Mouse (Mus musculus) layer of hippocampus, adult 18-20 months (tissue): ENCODE measurements around the gene Usp3. TPM values are rescaled to one million over a fixed set of nuclear protein-coding genes. Genes with fewer than 3 reads are reported as not detected.

Experiments used
- DNase-seq, 2 experiments: peaks; one replicate each; pipeline ENCODE4 v3.0.0; 2022; ENCODE audit warnings: low spot score in 2 of 2
- long read RNA-seq: library from polyadenylated mRNA; stranded (forward); transcript quantifications from one replicate; pipeline ENCODE4 v2.0.0, GENCODE M21; 2021
- total RNA-seq, 2 experiments: library from RNA; stranded (reverse); gene quantifications; 2 replicates each; pipeline ENCODE4 v1.2.3; 2021

Gene Usp3
- 10 to 100 TPM; 38.7 to 42.0 TPM for total RNA-seq
- long read RNA-seq, full-length matches to known transcripts: 12 of 30 reads
- long read RNA-seq, partial matches to known transcripts: 8 of 30 reads
- long read RNA-seq, other reads (novel, unspliced or antisense): 10 of 30 reads

DNA sequence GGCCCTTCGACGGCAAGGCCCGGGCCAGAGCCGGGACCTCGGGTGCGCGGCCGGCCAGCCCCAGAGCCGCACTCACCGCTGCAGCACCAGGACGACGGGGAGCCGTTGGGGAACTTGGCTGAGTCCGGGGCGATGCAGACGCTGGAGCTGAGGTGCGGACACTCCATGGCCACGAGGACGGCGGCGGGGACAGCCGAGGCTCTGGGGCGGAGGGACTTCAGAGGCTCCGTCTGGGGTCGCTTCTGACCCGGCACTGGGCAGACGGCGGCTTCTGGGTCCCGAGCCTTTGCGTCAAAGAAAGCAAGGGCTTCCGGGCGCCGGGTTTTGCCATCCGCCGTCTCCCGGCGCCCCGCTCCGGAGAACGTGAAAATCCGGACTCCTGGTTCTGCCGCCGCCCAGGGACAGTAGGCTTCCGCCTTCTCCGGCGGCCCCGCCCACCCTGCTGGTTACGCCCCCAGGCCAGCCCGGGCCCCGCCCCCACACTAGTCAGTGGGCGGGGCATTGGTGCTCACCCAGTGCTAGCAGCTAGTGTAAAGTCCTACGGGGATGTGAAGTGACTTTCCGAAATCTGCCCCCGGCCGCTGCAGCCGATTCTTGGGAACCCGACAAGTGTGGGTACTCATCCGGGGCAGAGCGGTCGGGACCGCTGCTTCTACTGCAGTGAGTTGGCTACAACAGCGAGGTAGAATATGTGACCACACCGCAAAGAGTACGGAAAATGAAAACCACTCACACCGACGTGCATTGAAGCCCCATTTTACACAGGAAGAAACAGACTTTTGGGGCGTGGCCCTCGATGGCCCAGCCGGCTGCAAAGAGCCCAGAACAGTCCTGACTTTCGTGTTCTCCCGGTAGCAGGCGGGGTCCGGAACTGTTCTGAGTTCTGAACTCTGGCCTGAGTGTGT lies at the start of gene Usp3:
Gene Usp3, minus strand, starts transcription at position 435 of the 905 bp plus-strand sequence.
- peak; percentile 90 to 95 for DNase-seq

DNA sequence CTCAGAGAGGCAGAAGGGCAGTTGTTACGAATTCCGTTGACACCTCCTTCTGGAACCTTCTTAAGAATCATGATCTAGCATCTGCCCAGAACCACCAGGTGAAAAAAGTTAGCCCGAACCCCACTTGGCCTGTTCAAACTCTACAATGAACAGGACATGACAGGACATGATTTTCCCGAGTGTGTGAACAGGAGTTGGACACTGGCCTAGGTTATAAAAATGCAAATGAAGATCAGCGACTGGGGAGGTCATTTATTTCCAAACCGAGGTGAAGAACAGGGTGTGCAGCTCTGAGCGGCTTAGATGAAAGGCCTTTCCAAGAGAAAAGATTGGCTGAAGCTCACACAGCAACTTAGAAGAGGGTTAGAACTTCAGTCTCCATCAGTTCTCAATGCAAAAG lies 47.5 kb upstream of the Usp3 start:
- no peak for DNase-seq

DNA sequence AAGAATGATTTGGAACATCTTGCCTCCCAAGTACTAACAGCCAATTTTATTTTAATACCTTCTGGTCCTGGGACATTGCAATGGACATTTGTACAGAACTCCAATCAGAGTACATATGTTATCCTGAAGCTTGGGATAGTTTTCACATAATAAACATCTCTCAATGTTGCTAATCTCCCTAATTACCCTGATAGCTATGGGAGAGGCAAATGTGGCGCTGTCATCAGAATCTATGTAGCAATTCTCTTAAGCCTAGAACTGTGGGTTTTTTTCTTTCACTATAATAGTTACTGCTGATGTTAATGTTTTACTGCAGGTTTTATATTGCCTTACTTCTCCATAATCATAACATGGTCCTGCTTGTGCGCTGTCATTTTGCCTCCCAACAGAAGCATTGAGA lies 46.7 kb upstream of the Usp3 start:
- no peak for DNase-seq

- DNase-seq: no peak
Measured at GRCm38 (mm10) chr9:66632441-66632840, 39.5 kb upstream of the Usp3 start.

- DNase-seq: no peak
Measured at GRCm38 (mm10) chr9:66630931-66631330, 38.0 kb upstream of the Usp3 start.

DNA sequence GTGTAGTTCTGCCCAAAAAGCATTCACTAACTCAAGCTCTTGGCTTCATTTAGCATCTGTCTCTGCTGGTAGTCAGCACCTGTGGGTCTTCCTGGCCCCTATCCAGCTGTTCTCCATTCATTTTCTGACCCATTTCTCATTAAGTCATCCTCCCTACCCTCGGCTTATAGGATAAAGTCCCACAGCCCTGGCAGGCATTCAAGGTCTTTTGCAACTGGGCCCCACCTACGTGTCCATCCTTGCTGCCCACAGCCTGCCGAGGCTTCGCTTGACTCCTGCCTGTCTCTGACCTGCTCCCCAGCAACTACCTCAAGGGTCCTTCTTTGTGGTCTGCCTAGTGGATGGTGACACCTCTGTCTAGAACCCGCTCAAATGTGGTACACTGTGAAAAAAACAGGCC lies 33.7 kb upstream of the Usp3 start:
- DNase-seq: no peak

DNA sequence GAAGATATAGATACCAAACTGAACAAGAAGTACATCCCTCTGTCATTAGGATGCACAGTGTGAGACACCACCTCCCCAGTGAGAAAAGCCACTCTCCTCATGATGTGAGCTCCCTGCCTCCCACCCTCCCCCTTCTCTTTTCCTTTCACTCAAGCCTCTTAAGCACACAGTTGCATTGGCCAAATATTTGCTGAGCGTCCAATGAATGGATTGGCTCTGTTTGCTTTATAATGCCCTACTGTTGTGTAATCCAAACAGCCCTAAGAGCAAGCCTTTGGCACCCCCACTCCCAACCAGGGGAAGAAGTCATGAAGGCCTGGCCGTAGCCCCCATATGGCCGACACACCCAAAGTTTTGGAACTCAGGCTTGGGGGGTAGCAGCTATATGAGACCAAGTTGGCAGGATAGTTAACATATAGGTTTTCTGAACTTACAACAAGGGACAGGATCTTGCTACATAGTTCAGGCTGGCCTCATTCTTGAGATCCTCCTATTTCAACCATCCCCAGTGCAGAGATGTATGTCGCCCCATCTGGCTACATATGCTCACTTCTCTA lies 33.1 kb upstream of the Usp3 start:
- no peak for DNase-seq

DNA sequence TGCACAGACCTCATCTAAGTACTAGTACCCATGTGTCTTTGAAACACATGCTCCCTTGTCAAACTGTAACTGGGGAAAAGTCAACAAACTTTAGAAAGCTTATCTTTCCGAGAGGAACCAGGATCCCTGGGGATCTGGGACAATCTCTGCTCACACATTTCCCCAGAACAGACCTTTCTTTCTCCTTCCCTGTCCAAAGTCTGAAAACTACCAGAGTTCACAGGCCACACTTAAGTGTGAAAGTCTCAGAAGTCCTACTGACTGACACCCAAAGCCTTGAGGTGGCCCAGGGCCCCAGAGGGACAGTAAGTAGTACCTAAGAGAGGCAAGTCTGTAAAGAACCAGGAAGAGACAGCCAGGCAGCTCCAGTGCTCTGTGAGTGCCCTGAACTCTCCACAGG lies 31.9 kb upstream of the Usp3 start:
- no peak for DNase-seq

GRCm38 (mm10) chr9:66623627-66624026 lies 30.7 kb upstream of the Usp3 start:
- DNase-seq: no peak

DNA sequence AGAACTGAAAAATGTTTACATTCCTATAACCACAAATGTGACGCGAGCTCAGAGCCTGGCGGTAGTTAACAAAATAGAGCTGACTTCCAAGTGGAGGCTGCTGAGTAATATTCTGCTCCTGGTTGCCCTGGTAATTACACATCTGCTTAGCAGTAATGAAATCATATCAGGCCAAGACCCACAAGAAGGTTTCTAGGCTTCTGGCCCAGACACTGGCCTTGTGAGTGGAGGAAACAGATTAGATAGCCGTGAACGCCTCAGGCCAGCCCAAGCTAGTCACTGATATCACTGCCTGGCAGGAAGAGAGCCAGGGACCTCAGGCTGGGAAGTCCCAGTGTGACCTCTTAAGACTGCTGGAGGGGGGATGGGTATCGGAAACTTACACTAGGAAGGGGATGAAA lies 27.6 kb upstream of the Usp3 start:
- no peak for DNase-seq

GRCm38 (mm10) chr9:66620055-66620454 lies 27.1 kb upstream of the Usp3 start:
- no peak for DNase-seq

GRCm38 (mm10) chr9:66617812-66618211 lies 24.9 kb upstream of the Usp3 start:
- DNase-seq: no peak

GRCm38 (mm10) chr9:66616858-66617257 lies 23.9 kb upstream of the Usp3 start:
- DNase-seq: no peak

GRCm38 (mm10) chr9:66615141-66615540 lies 22.2 kb upstream of the Usp3 start:
- DNase-seq: no peak

DNA sequence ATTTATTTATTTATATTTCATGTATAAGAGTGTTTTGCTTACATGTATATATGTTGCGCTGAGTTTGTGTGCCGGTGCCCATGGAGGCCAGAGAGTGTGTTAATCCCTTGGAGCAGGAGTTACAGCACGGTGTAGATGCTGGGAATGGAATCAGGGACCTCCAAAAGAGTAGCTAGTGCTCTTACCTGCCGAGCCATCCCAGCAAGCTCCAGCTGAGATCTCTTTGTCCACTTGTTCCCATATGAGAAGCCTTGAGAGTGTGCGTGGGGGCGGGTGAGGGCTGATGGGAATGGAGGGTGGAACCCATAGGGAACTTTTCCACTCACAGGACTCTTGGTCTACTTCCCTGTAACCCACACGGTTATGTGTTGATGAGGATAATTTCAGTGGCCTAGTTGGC lies 21.6 kb upstream of the Usp3 start:
- no peak for DNase-seq

- DNase-seq: no peak
Measured at GRCm38 (mm10) chr9:66613667-66614066, 20.7 kb upstream of the Usp3 start.

DNA sequence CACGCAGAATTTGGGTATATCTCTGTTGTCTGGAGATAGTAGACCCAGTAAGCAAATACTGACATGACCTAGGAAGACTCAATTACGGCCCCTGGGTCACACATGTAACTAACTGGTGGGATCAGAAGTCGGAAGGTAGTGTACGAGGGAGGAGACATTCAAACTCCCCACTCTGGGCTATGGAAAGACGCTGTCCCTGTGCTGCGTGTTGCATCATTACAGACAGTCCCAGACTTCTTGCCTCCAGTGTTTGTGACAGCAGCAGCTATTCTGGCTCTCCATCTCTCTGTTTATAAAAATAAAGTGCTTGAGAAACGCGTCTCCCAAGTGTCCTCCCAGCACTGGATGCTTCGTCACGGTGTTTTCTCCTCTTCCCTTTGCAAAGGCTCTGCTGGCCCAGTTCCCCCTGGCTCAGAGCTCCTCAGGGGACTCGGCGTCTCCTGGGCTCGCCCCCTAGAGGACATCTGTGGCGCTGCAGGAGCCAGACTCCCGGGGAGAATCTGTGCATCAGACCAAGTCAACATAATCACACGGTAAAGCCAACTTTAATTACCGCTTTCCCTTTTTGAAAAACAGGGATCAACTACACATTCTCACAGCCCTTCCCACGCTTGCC lies 18.6 kb upstream of the Usp3 start:
- DNase-seq: peak; percentile 79 to 90

DNA sequence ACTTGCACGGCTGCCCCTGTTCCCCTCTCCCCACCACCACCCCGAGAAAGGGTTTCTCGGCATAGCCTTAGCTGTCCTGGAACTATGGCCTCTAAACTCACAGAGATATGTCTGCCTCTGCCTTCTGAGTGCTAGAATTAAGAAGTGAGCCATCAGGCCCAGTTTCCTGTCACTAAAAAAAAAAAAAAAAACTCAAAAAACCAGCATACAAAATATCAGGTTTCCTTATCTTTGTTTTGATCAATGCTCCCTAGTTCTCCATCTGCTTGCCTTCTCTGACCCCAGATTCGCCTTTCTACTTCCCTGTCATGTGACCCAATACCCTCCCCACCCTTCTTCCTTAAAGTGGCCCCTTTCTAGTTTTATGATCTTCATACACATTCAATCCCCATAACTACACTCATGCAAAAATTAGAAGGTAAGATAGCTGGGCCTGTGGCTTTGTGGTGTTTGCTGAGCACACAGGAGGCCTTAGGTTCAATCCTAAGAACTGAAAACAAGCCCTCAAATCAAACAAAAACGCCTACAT lies 15.9 kb upstream of the Usp3 start:
- no peak for DNase-seq

- no peak for DNase-seq
Measured at GRCm38 (mm10) chr9:66606851-66607250, 13.9 kb upstream of the Usp3 start.

DNA sequence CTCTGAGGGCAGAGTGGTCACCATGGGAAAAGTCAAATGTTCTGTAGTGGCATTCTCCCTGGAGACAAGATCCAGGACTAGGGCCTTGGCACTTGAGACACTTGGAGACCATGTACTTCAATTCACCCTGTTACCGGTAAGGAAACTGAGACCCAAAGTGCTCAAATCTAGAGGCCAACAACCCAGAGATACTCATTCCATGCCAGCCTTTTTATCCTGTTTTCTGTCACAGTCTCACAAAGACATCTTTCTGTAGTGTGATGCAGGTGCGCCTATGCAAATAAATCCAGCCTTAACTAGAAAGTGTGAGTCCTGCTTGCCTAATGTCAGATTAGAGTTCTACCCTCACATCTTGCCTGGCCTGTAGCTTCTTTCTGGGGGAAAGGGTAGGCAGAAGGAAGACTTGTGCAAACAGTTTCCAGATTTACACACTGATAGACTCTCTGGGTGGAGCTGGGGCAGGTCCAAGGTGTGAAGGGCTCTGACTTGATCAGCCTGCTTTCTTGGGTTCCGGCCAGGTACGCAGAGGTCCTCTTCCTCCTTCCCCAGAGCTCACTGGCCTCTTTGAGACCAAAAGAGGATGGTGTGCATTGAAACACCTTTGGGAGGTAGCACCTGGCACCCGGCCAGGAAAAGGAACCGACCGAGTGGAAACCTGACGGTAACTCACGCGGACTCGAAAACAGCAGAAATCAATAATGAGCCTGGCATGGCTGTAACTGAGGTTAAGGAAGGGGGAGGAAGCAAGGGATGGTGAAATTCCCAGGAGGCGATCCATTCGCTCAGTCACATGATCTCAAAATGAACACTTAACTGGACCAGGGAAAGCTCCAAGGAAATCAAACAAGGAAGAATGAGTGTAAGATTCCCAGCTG lies 13.2 kb upstream of the Usp3 start:
- no peak for DNase-seq
